Mouse (Mus musculus): ENCODE measurements at regions not wholly inside any gene's neighbourhood (a gene's known extent, or its start where the extent isn't known, plus 50 kb on each side); places are given as distances from the start of the nearest gene placed in this dataset.

GRCm38 (mm10) chr8:88447406-88447805 is 73.7 kb upstream of the Nkd1 start:
- TF ChIP-seq CTCF (conservative IDR thresholded peaks at IDR 0.05; ENCODE audit: insufficient read depth, insufficient read length, low read depth, low read length) (no peak), POLR2A (IDR thresholded peaks at IDR 0.05; ENCODE audit: low read depth, low read length) (no peak)

All from kidney, adult 2 months (tissue).